Mouse (Mus musculus): Measurements from ENCODE around the gene Osr1.
A peak's percentile ranks its signal among the peaks of the same experiment; 100 is the strongest.

Gene Osr1

GRCm38 (mm10) chr12:9569971-9570370 is at the start of gene Osr1:
TSS of gene Osr1 (plus strand) at chr12:9570116.
- DNase-seq = peak in 1 of 2 experiments; percentile 48

GRCm38 (mm10) chr12:9550328-9550727 is 19.6 kb upstream of the Osr1 start:
- no peak for DNase-seq

GRCm38 (mm10) chr12:9564956-9565355 is 5.0 kb upstream of the Osr1 start:
- no peak for DNase-seq

GRCm38 (mm10) chr12:9570496-9570995 is 630 bp downstream of the Osr1 start:
- DNase-seq = no peak

GRCm38 (mm10) chr12:9571276-9571940 is 1.5 kb downstream of the Osr1 start:
- no peak for DNase-seq

- no peak for DNase-seq
Measured at GRCm38 (mm10) chr12:9572022-9572421, 2.1 kb downstream of the Osr1 start.

- no peak for DNase-seq
Measured at GRCm38 (mm10) chr12:9573682-9574081, 3.8 kb downstream of the Osr1 start.

- DNase-seq = no peak
Measured at GRCm38 (mm10) chr12:9574244-9574871, 4.4 kb downstream of the Osr1 start.

- no peak for DNase-seq
Measured at GRCm38 (mm10) chr12:9575158-9576042, 5.5 kb downstream of the Osr1 start.

GRCm38 (mm10) chr12:9576043-9576538 is 6.2 kb downstream of the Osr1 start:
- no peak for DNase-seq

- DNase-seq = no peak
Measured at GRCm38 (mm10) chr12:9577610-9578009, 7.7 kb downstream of the Osr1 start.

GRCm38 (mm10) chr12:9578591-9578990 is 8.7 kb downstream of the Osr1 start:
- no peak for DNase-seq

GRCm38 (mm10) chr12:9579301-9580030 is 9.6 kb downstream of the Osr1 start:
- DNase-seq = no peak

GRCm38 (mm10) chr12:9580041-9580905 is 10.4 kb downstream of the Osr1 start:
- DNase-seq = no peak

GRCm38 (mm10) chr12:9581011-9581410 is 11.1 kb downstream of the Osr1 start:
- no peak for DNase-seq

- DNase-seq = no peak
Measured at GRCm38 (mm10) chr12:9581506-9581905, 11.6 kb downstream of the Osr1 start.

- no peak for DNase-seq
Measured at GRCm38 (mm10) chr12:9582248-9582995, 12.5 kb downstream of the Osr1 start.

GRCm38 (mm10) chr12:9583380-9583779 is 13.5 kb downstream of the Osr1 start:
- DNase-seq = no peak

GRCm38 (mm10) chr12:9584366-9585084 is 14.6 kb downstream of the Osr1 start:
- DNase-seq = no peak

GRCm38 (mm10) chr12:9585085-9585453 is 15.2 kb downstream of the Osr1 start:
- DNase-seq = no peak

Data from spleen, adult 18-20 months (tissue).